Mouse (Mus musculus) bone marrow macrophage, adult 2 months (primary cell): ENCODE results near the gene 1700015G11Rik. TPM values are rescaled to one million over a fixed set of nuclear protein-coding genes. Genes with fewer than 3 reads are reported as not detected.

ENCODE experiments used
- H3K27ac ChIP-seq: 2 replicates; pipeline ENCODE4 v1.5.1; 2012; ENCODE audit warnings: low read depth, low read length; ENCODE audit not compliant: insufficient read depth
- H3K4me1 ChIP-seq: 2 replicates; pipeline ENCODE4 v1.6.1; 2012; ENCODE audit warnings: low read length; ENCODE audit not compliant: control insufficient read depth, insufficient read depth
- H3K4me3 ChIP-seq: 2 replicates; pipeline ENCODE4 v1.5.1; 2012; ENCODE audit warnings: mild to moderate bottlenecking, low read length, moderate library complexity; ENCODE audit not compliant: insufficient read depth
- CTCF ChIP-seq: IDR thresholded peaks from 2 replicates; pipeline ENCODE4 v1.5.1; 2012; ENCODE audit warnings: low read depth, mild to moderate bottlenecking, low read length, moderate library complexity
- POLR2A ChIP-seq: IDR thresholded peaks from 2 replicates; pipeline ENCODE4 v1.6.1; 2012; ENCODE audit warnings: mild to moderate bottlenecking, low read depth, low read length, borderline replicate concordance
- polyA plus RNA-seq: library from polyadenylated mRNA; stranded (reverse); fragments of >200 nt; gene quantifications from 2 replicates; pipeline ENCODE4 v1.2.4, GENCODE M21; 2012; ENCODE audit not compliant: missing spikeins, insufficient read depth, insufficient read length

The 1700015G11Rik gene
- polyA plus RNA-seq, 1 experiment: not detected

- TF ChIP-seq POLR2A: no peak
- TF ChIP-seq CTCF: no peak
- H3K27ac ChIP-seq: no peak overlapping the region
- H3K4me1 ChIP-seq: peaks cover 2% of the 10 kb centered on the region; the same call in 1 of the 2 replicates
- peak overlapping the region; percentile 54 for H3K4me3 ChIP-seq
These were observed 9.3 kb downstream of the 1700015G11Rik start for GRCm38 (mm10) chr7:52006296-52006630.

GRCm38 (mm10) chr7:52005511-52006295, 9.8 kb downstream of the 1700015G11Rik start, which contains the start of gene Svip:
Gene Svip, minus strand, starts transcription at chr7:52006018.
- TF ChIP-seq POLR2A: no peak
- no peak for TF ChIP-seq CTCF
- peaks cover 2% of the 10 kb centered on the region; the same call in 1 of the 2 replicates for H3K4me1 ChIP-seq
- H3K27ac ChIP-seq: no peak within 1 kb of the TSS
- H3K4me3 ChIP-seq: peak within 1 kb of the TSS; percentile 98

- no peak overlapping the region for H3K27ac ChIP-seq
These were observed 24.5 kb downstream of the 1700015G11Rik start for GRCm38 (mm10) chr7:51991020-51991419.

GRCm38 (mm10) chr7:51986909-51987308, 28.6 kb downstream of the 1700015G11Rik start:
- H3K4me1 ChIP-seq: peaks cover 12% of the 10 kb centered on the region
- H3K27ac ChIP-seq: no peak overlapping the region

More at GRCm38 (mm10) chr7:51991020-51991419, 24.5 kb downstream of the 1700015G11Rik start:
- TF ChIP-seq CTCF: no peak
- no peak for TF ChIP-seq POLR2A
- Histone ChIP-seq H3K4me3 (no peak overlapping the region), H3K4me1 (peaks cover 12% of the 10 kb centered on the region)

GRCm38 (mm10) chr7:51985763-51986162, 29.8 kb downstream of the 1700015G11Rik start:
- TF ChIP-seq POLR2A: no peak
- peaks cover 12% of the 10 kb centered on the region for H3K4me1 ChIP-seq
- no peak overlapping the region for H3K4me3 ChIP-seq
- H3K27ac ChIP-seq: no peak overlapping the region

More at GRCm38 (mm10) chr7:51986909-51987308, 28.6 kb downstream of the 1700015G11Rik start:
- no peak for TF ChIP-seq CTCF
- no peak for TF ChIP-seq POLR2A
- H3K4me3 ChIP-seq: no peak overlapping the region; the same call in 1 of the 2 replicates

- H3K27ac ChIP-seq: no peak overlapping the region
- peaks cover 10% of the 10 kb centered on the region for H3K4me1 ChIP-seq
- TF ChIP-seq CTCF (no peak), POLR2A (no peak)
- H3K4me3 ChIP-seq: no peak overlapping the region
These were observed 33.2 kb downstream of the 1700015G11Rik start for GRCm38 (mm10) chr7:51982303-51982702.

- Histone ChIP-seq H3K4me1 (no peaks in the 10 kb centered on the region), H3K27ac (no peak overlapping the region), H3K4me3 (no peak overlapping the region)
- TF ChIP-seq POLR2A (no peak), CTCF (no peak)
These were observed 36.3 kb downstream of the 1700015G11Rik start for GRCm38 (mm10) chr7:51979271-51979670.

GRCm38 (mm10) chr7:51975181-51975580, 40.3 kb downstream of the 1700015G11Rik start:
- no peak overlapping the region for H3K4me3 ChIP-seq
- H3K4me1 ChIP-seq: no peaks in the 10 kb centered on the region
- no peak for TF ChIP-seq POLR2A
- TF ChIP-seq CTCF: no peak
- H3K27ac ChIP-seq: no peak overlapping the region

- Histone ChIP-seq H3K4me1 (no peaks in the 10 kb centered on the region), H3K4me3 (no peak overlapping the region), H3K27ac (no peak overlapping the region)
- TF ChIP-seq POLR2A (no peak), CTCF (no peak)
These were observed 42.0 kb downstream of the 1700015G11Rik start for GRCm38 (mm10) chr7:51973526-51973925.

- no peaks in the 10 kb centered on the region for H3K4me1 ChIP-seq
- TF ChIP-seq CTCF (no peak), POLR2A (no peak)
- H3K27ac ChIP-seq: no peak overlapping the region
- no peak overlapping the region for H3K4me3 ChIP-seq
These were observed 42.4 kb downstream of the 1700015G11Rik start for GRCm38 (mm10) chr7:51973091-51973490.
